Mouse (Mus musculus) embryonic fibroblast, embryonic 13.5 days (primary cell): Measurements from ENCODE around the gene Krtap14. TPM values are rescaled to one million over a fixed set of nuclear protein-coding genes. Genes with fewer than 3 reads are reported as not detected.
A peak's percentile ranks its signal among the peaks of the same experiment; 100 is the strongest.

Experiments
- H3K27ac ChIP-seq: 2 replicates; pipeline ENCODE4 v1.5.1; 2012; ENCODE audit warnings: low read length, control low read depth, inconsistent platforms; ENCODE audit not compliant: insufficient read depth
- H3K4me1 ChIP-seq: 2 replicates; pipeline ENCODE4 v1.6.1; 2011; ENCODE audit warnings: low read length; ENCODE audit not compliant: control insufficient read depth, insufficient read depth
- H3K4me3 ChIP-seq: 2 replicates; pipeline ENCODE4 v1.5.1; 2011; ENCODE audit warnings: mild to moderate bottlenecking, control low read depth, low read length; ENCODE audit not compliant: insufficient read depth
- CTCF ChIP-seq: IDR thresholded peaks from 2 replicates; pipeline ENCODE4 v1.5.1; 2011; ENCODE audit warnings: mild to moderate bottlenecking, control low read depth, low read length, moderate library complexity, borderline replicate concordance; ENCODE audit not compliant: insufficient read depth
- POLR2A ChIP-seq: IDR thresholded peaks from 2 replicates; pipeline ENCODE4 v1.6.1; 2011; ENCODE audit warnings: low read depth, mild to moderate bottlenecking, control low read depth, low read length, moderate library complexity
- polyA plus RNA-seq: library from polyadenylated mRNA; stranded (reverse); fragments of >200 nt; gene quantifications from 2 replicates; pipeline ENCODE4 v1.2.4, GENCODE M21; 2011; ENCODE audit warnings: low read depth; ENCODE audit not compliant: missing spikeins, insufficient read length

The Krtap14 gene
- polyA plus RNA-seq: not detected in 2 replicates

DNA sequence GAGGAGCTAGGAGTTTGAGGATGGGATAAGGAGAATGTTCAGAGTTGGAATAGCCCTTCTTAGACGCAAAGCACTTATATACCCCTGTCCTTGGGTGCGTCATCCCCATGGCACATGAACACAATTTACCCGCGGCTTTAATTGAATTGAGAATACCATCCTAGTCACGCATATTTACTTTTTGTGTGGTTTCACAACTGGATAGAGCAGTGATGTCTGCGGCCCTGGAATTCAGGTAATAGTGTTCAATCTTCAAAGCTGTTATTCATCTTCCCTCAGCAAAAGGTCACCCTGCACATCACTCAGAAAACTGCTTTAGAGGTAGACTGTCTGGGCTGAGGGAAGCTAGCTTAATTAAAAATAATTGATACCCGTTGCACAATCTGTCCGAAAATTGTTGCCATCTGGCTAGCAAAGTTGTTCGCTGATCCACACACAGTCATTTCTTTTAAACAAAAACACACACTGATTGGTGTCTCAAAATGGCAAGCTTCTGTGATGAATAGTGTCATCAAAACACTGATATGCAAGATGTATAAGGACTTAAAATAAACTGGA, at the start of gene Krtap14:
Gene Krtap14, minus strand, starts transcription at position 51 of the 558 bp plus-strand sequence.
- no peak within 1 kb of the TSS for H3K4me3 ChIP-seq
- TF ChIP-seq POLR2A: no peak
- TF ChIP-seq CTCF: no peak
- no peaks in the 10 kb centered on the region for H3K4me1 ChIP-seq
- no peak within 1 kb of the TSS for H3K27ac ChIP-seq

DNA sequence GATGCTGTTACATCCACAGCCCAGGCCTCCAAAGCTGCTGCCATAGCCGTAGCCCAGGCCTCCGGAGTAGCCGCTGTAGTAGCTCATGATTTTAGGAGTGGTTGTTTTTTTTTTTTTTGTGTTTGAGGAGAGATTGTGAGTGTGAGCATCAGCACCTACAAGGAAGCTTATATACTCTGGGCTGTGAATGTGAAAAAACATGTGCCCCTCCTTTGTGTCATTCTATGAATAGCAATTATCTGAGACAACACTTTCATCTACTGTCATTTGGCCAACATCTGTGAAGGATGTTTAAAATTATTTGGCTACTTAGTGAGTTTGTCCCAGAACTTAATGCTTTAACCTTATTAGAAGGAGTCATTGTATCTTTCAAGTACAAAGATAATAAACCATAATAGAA, 48.2 kb upstream of the Krtap14 start, which contains the start of gene Krtap19-2:
Gene Krtap19-2, minus strand, starts transcription at position 101 of the 400 bp plus-strand sequence.
- no peak within 1 kb of the TSS for H3K4me3 ChIP-seq
- no peak for TF ChIP-seq CTCF
- TF ChIP-seq POLR2A: no peak
- no peak within 1 kb of the TSS for H3K27ac ChIP-seq
- H3K4me1 ChIP-seq: no peaks in the 10 kb centered on the region

- Histone ChIP-seq H3K27ac (no peak within 1 kb of the TSS), H3K4me3 (no peak within 1 kb of the TSS), H3K4me1 (no peaks in the 10 kb centered on the region)
- TF ChIP-seq POLR2A: no peak
- no peak for TF ChIP-seq CTCF
Measured at GRCm38 (mm10) chr16:88869311-88869710, 43.4 kb upstream of the Krtap14 start, which contains the start of gene Krtap19-1. Gene Krtap19-1 (minus strand): TSS chr16:88869411.

GRCm38 (mm10) chr16:88864887-88865407, 39.0 kb upstream of the Krtap14 start:
- TF ChIP-seq POLR2A: no peak
- no peak for TF ChIP-seq CTCF

GRCm38 (mm10) chr16:88851450-88851849, 25.5 kb upstream of the Krtap14 start:
- Histone ChIP-seq H3K4me1 (no peaks in the 10 kb centered on the region), H3K27ac (no peak overlapping the region), H3K4me3 (no peak overlapping the region)
- TF ChIP-seq CTCF (peak; percentile 26; the same call in 1 of the 2 replicates), POLR2A (no peak)

More at GRCm38 (mm10) chr16:88864887-88865407, 39.0 kb upstream of the Krtap14 start:
- H3K4me3 ChIP-seq: no peak overlapping the region
- no peaks in the 10 kb centered on the region for H3K4me1 ChIP-seq
- no peak overlapping the region for H3K27ac ChIP-seq

DNA sequence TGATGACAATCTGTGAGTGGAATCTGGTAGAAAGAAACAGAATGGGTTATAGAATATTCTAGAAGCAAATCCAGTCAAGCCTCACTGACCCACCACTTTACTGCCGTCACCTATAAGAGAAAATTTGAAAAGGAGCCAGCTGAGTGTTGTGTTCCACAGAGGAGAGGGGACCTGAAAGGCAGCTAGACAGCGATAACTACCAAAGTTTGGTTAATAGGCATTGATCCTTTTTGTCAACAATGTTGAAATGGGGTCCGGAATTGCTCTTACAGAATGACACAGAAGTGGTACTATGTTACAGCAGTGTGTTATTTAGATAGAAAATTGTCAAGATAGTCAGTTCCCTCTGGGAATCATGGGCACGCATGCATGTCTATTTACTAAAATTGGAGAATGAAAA, 22.6 kb upstream of the Krtap14 start:
- TF ChIP-seq CTCF (no peak), POLR2A (no peak)
- no peak overlapping the region for H3K27ac ChIP-seq
- no peak overlapping the region for H3K4me3 ChIP-seq
- no peaks in the 10 kb centered on the region for H3K4me1 ChIP-seq

DNA sequence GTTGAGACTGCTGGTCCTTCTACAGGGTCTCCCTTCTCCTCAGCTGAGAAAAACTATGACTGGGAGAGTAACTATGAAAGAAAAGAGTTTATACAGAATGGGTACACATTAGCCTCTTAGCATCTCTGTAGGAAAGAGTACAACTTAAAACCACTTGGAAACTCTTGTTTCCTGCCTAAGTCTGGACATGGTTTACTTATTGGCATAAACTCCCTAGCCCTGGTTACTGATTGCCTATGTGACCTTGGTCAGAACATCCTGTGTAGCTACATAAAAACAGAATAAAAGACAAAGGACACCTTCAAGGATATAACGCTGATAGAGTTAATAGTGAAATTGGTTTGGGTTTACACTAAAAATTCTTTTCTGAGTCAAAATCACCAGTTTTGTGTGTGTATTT, 21.4 kb upstream of the Krtap14 start:
- TF ChIP-seq POLR2A (no peak), CTCF (no peak)
- H3K27ac ChIP-seq: no peak overlapping the region
- H3K4me3 ChIP-seq: no peak overlapping the region
- no peaks in the 10 kb centered on the region for H3K4me1 ChIP-seq

GRCm38 (mm10) chr16:88826978-88827377, 1.0 kb upstream of the Krtap14 start:
- no peaks in the 10 kb centered on the region for H3K4me1 ChIP-seq
- no peak overlapping the region for H3K27ac ChIP-seq
- TF ChIP-seq CTCF: no peak
- TF ChIP-seq POLR2A: no peak
- H3K4me3 ChIP-seq: no peak overlapping the region

- H3K4me1 ChIP-seq: no peaks in the 10 kb centered on the region
- H3K4me3 ChIP-seq: no peak overlapping the region
- H3K27ac ChIP-seq: no peak overlapping the region
- TF ChIP-seq POLR2A (no peak), CTCF (no peak)
Measured at GRCm38 (mm10) chr16:88823736-88824135, 2.2 kb downstream of the Krtap14 start.

DNA sequence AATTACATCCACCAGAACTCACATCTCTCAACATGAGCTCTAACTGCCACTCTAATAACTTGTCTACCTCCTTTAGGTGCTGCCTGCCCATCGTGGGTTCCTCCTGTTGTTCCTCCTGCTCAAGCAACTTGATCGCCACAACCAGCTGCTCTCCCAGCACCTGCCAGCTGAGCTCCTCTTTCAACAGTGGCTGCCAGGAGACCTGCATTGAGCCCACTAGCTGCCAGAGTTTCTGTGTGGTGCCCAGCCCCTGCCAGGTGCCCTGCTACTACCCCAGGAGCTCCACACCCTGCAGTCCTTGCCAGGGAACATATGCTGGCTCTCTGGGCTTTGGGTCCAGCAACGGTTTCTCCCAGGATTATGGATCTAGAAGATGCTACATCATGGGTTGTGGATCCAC, 5.9 kb downstream of the Krtap14 start, which contains the start of gene Krtap15:
Gene Krtap15, plus strand, starts transcription at position 150 of the 400 bp plus-strand sequence.
- Histone ChIP-seq H3K4me3 (no peak within 1 kb of the TSS), H3K4me1 (no peaks in the 10 kb centered on the region), H3K27ac (no peak within 1 kb of the TSS)
- TF ChIP-seq POLR2A (no peak), CTCF (no peak)
